Mouse (Mus musculus) mammary gland, adult 2 months (tissue): Measurements from ENCODE around the gene C87499. TPM values are rescaled to one million over a fixed set of nuclear protein-coding genes. Genes with fewer than 3 reads are reported as not detected.

ENCODE experiments used
- polyA plus RNA-seq: library from polyadenylated mRNA; depleted of rRNA; stranded (reverse); fragments of >200 nt; gene quantifications from 2 replicates; pipeline ENCODE4 v1.2.3, GENCODE M21; 2012; ENCODE audit warnings: low replicate concordance; rRNA removed

C87499 gene
- polyA plus RNA-seq = not detected in 2 replicates

GRCm38 (mm10) chr4:88634311-88634710 is at the start of gene C87499:
Gene C87499 (minus strand): TSS chr4:88634411.

GRCm38 (mm10) chr4:88683812-88684211 is 49.6 kb upstream of the C87499 start, which contains the start of gene Ifna2:
Gene Ifna2 (minus strand): TSS chr4:88683912.

GRCm38 (mm10) chr4:88676824-88677223 is 42.6 kb upstream of the C87499 start, which contains the start of gene Ifna16:
Gene Ifna16 (minus strand): TSS chr4:88676924.

GRCm38 (mm10) chr4:88644359-88644758 is 10.1 kb upstream of the C87499 start, which contains the start of gene Ifna13:
Gene Ifna13 (minus strand): TSS chr4:88644459.

DNA sequence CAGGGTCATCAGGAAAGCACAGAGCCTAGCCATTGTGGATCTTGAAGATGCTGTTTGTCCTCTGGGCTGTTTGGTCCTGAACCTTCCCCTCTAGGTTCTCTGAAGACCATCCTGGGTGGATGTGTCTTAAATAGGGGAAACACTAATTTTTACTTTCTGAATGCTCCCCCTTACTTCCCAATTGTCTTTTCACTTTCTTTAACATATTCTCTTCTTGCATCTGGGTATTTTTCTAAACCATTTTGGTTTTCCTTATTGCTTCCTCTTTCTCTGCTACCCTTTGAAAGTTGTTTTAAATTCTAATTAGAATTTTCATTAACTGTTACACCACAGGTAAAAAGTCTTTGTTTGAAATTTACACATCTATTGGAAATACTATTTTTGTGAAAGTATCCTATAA is 30.9 kb downstream of the C87499 start, which contains the start of gene Ifna12:
TSS of gene Ifna12 (minus strand) at position 101 of the 400 bp plus-strand sequence.

DNA sequence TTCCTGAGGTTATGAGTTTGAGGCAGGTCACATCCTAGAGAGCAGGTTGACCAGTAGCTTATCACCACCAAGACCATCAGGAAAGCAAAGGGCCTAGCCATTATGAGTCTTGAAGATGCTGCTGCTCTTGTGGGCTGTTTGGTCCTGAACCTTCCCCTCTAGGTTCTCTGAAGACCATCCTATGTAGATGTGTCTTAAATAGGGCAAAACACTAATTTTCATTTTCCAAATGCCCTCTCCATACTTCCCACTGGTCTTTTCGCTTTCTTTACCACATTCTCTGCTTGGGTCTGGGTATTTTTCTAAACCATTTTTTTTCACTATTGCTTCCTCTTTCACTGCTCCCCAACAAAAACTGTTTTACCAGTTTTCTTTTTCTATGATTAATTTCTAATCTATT is 41.9 kb downstream of the C87499 start, which contains the start of gene Ifna9:
TSS of gene Ifna9 (minus strand) at position 101 of the 400 bp plus-strand sequence.

Other genes starting within 250 kb of the C87499 start
- gene Hacd4, start 195.5 kb downstream of the C87499 start, polyA plus RNA-seq = 2.4 and 10.2 TPM in 2 replicates
- gene Ifnb1, start 111.6 kb downstream of the C87499 start, polyA plus RNA-seq = not detected in 2 replicates
- not detected in 2 replicates for gene Ifna15, start 76.2 kb downstream of the C87499 start, polyA plus RNA-seq
- not detected in 2 replicates for gene Ifna14, start 62.6 kb downstream of the C87499 start, polyA plus RNA-seq
- gene Ifna9, start 42.0 kb downstream of the C87499 start, polyA plus RNA-seq = not detected in 2 replicates
- not detected in 2 replicates for gene Ifna12, start 31.0 kb downstream of the C87499 start, polyA plus RNA-seq
- gene Ifna13, start 10.0 kb upstream of the C87499 start, polyA plus RNA-seq = not detected in 2 replicates
- not detected in 2 replicates for gene Ifna16, start 42.5 kb upstream of the C87499 start, polyA plus RNA-seq
- not detected in 2 replicates for gene Ifna2, start 49.5 kb upstream of the C87499 start, polyA plus RNA-seq
- gene Ifnab, start 56.9 kb upstream of the C87499 start, polyA plus RNA-seq = not detected in 2 replicates
- 0.43 TPM in 1 of 2 replicates, not detected in the other for gene Gm26566, start 87.4 kb upstream of the C87499 start, polyA plus RNA-seq
- gene Klhl9, start 88.1 kb upstream of the C87499 start, polyA plus RNA-seq = 16.8 and 23.2 TPM in 2 replicates
- gene Gm13271, start 120.5 kb upstream of the C87499 start, polyA plus RNA-seq = not detected in 2 replicates
- gene Gm13283, start 125.7 kb upstream of the C87499 start, polyA plus RNA-seq = 0.17 and 0.27 TPM in 2 replicates
- not detected in 2 replicates for gene Gm13290, start 139.4 kb upstream of the C87499 start, polyA plus RNA-seq
- gene Gm13289, start 142.5 kb upstream of the C87499 start, polyA plus RNA-seq = not detected in 2 replicates
- not detected in 2 replicates for gene Gm13272, start 145.4 kb upstream of the C87499 start, polyA plus RNA-seq
- 0.07 TPM in 1 of 2 replicates, not detected in the other for gene Ifnz, start 147.7 kb upstream of the C87499 start, polyA plus RNA-seq
- gene Gm13276, start 151.3 kb upstream of the C87499 start, polyA plus RNA-seq = not detected in 2 replicates
- gene Gm13277, start 154.2 kb upstream of the C87499 start, polyA plus RNA-seq = not detected in 2 replicates
- gene Gm13278, start 157.1 kb upstream of the C87499 start, polyA plus RNA-seq = not detected in 2 replicates
- not detected in 2 replicates for gene Gm13275, start 160.1 kb upstream of the C87499 start, polyA plus RNA-seq
- not detected in 2 replicates for gene Gm13279, start 163.0 kb upstream of the C87499 start, polyA plus RNA-seq
- not detected in 2 replicates for gene Gm13285, start 165.3 kb upstream of the C87499 start, polyA plus RNA-seq
- not detected in 2 replicates for gene Gm13287, start 168.8 kb upstream of the C87499 start, polyA plus RNA-seq
- not detected in 2 replicates for gene Gm13288, start 171.1 kb upstream of the C87499 start, polyA plus RNA-seq
- not detected in 2 replicates for gene Ifna7, start 181.8 kb upstream of the C87499 start, polyA plus RNA-seq
- gene Ifna11, start 185.5 kb upstream of the C87499 start, polyA plus RNA-seq = not detected in 2 replicates
- not detected in 2 replicates for gene Ifna6, start 193.0 kb upstream of the C87499 start, polyA plus RNA-seq
- not detected in 2 replicates for gene Ifna5, start 201.1 kb upstream of the C87499 start, polyA plus RNA-seq
- gene Ifna4, start 207.4 kb upstream of the C87499 start, polyA plus RNA-seq = not detected in 2 replicates
- gene Ifna1, start 215.7 kb upstream of the C87499 start, polyA plus RNA-seq = not detected in 2 replicates
- not detected in 2 replicates for gene Ifne, start 245.8 kb upstream of the C87499 start, polyA plus RNA-seq